Mouse (Mus musculus) kidney, postnatal 25 days (tissue): ENCODE results near the gene Ghrh.
"Not testable (repeated sequence)": the region's sequence is repeated elsewhere in the genome, so short reads cannot be mapped to it uniquely, and the experiment has no call there.

Experiments used
- DNase-seq, 2 experiments: peaks; one replicate each; pipeline ENCODE4 v3.0.0; 2021; ENCODE audit warnings: mixed read lengths in 2 of 2

Ghrh gene

GRCm38 (mm10) chr2:157347361-157348159 is at the start of gene Ghrh:
Gene Ghrh, minus strand, starts transcription at chr2:157347506.
- DNase-seq: no peak

DNA sequence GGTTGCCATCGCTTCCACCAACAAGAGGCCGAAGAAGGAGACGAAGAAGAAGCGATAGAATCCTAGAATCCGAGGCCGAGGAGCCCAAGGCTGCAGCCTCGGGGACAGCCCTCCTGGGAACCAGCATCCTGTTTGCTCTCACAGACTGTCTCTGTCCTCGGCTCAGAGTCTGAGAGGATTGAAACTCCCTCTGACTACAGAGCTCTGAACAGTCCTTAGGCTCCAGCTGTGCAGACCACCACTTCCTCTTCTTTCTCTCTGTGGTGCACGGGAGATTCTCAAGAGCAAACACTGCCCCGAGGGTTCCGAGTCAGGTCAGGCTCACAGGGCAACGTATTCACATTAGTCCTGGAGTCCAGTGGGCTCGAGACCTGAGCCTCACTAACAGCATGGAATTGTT is 48.7 kb upstream of the Ghrh start:
- no peak for DNase-seq

DNA sequence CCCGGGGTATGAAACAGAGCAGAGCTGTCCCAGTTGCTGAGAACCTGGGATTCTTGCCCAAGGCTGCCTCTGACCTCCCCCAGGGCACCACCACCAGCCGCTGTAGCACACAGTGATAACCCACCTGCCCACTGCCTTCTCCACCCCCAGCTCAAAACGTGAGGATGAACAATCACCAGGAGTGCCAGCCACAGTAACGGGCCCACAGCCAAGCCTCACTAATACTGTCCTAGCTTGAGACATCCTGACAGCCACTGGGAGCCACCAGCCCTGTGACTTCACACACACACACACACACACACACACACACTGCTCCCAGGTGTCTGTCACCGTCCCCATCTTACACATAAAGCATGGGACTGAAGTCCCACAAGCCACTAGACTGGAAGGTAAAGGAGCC is 48.1 kb upstream of the Ghrh start:
- no peak for DNase-seq

DNA sequence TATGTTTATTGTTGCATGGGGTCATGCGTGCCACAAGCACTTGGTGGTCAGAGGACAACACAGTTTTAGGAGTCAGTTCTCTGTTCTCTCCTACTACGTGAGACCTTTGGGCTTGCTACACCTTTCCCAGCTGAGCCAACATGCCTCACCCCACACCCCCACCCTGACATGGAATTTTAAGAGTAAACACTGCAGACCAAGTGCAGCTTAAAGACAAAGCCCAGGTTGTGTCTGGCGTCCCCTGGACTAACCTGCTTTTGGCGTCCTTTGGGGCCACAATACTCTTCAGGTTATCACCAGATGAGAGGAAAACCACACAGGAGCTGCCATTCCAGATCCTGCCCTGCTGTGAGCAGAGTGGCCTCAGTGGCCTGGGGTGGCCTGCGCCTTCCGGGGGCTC is 47.6 kb upstream of the Ghrh start:
- DNase-seq: no peak

DNA sequence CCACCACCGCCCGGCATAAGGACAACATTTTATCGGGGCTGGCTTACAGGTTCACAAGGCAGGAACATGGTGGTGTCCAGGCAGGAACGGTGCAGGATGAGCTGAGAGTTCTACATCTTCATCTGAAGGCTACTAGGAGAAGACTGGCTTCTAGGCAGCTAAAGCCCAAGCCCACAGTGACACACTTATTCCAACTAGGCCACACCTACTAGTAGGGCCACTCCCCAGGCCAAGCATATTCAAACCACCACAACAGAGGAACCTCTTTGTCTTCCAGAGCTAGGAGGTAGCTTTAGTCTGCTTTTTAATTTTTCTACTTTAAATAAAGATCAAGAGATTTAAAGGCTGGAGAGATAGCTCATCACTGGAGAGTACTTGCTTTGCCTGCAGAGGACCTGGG is 46.2 kb upstream of the Ghrh start:
- no peak for DNase-seq

- DNase-seq: no peak
Observed at GRCm38 (mm10) chr2:157392331-157392730, 45.0 kb upstream of the Ghrh start.

GRCm38 (mm10) chr2:157389591-157389921 is 42.2 kb upstream of the Ghrh start:
- no peak for DNase-seq

DNA sequence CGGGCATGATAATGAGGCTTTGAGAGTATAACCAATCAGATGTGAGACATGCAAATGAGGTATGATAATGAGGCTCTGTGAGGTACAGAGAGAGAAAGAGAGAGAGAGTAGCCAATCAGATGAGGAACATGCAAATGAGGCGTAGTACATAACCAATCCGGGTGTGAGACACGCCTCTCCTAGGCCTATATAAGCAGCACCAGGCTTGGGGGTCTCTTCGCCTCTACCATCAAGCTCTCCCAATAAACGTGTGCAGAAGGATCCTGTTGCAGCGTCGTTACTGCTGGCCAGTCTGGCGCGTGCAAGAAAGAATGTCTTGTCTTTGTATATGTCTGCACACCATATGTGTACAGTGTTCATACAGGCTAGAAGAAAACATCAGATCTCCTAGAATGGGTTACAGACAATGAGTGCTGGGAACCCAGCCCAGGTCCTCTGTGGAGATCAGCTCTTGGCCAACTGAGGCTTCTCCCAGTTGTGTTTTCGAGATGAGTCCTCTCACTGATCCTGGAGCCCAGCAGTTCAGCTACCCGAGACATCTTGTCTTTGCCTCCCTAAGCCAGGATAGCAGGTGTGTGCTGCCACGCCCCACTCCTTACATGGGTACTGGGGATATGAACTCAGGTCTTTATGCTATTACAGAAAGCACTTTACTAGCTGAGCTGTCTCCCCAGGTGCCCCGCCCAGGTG is 41.7 kb upstream of the Ghrh start:
- DNase-seq: not testable (repeated sequence)

DNA sequence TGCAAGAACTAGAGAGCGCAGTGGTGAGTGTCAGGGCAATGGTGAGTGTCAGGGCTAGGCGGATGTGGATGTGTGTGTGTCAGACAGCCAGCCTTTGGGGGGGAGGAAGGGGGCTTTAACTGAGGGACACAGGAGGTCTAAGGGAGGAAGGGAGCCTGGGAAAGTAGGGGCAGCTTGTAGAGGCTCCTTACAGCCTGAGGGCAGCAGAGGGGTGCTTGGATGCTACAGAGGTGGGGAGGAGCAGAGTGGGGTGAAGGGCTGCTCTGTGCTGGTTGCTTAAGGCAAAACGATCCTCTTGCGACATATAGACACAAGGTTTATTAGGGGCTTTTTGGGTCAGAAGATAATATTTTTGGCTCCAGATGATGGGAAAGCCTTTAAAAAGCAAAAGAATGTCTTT is 37.5 kb upstream of the Ghrh start:
- no peak for DNase-seq

- no peak for DNase-seq
Observed at GRCm38 (mm10) chr2:157376995-157377394, 29.7 kb upstream of the Ghrh start.

DNA sequence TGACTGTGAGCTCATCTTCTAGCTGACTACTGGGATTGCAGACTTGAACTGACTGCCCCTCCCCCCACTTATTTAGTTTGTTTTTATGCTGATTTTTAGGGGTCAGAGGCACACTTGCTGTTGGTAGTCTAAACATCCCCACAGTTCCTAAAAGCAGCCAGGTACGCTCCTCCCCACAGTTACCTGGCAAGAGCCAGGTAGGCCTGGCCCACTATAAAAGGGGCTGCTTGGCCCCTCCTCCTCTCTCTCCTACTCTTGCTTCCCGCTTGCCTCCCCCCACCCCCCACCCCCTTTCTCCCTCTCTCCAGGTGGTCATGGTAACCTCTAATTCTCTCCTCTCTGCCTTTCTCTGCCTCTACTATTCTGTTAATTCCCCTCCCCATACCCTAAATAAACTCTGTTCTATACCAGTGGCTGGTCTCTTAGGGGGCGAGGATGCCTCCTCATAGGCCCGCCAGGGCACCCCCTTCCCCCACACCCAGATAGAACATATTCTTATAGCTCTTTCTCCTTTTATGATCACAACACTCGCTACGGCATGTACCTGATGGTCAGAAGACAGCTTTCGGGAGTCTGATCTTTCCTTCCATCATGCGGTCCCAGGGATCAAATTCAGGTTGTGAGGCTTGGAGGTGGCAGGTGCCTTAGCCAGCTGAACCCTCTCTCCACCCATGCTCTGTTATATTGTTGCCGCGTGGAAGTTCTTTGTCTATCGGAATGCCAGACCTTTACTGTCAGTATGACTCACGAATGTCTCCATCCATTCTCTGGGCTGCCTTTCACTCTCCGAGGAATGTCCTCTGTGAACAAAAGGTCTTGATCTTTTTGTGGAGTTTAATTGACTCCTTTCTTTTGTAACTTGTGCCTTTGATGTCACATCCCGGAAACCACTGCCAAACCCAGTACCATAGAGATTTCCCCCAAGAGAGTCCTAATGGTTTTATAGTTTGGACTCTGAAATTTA is 28.8 kb upstream of the Ghrh start:
- no peak for DNase-seq

- no peak for DNase-seq
Observed at GRCm38 (mm10) chr2:157375051-157375450, 27.7 kb upstream of the Ghrh start.

DNA sequence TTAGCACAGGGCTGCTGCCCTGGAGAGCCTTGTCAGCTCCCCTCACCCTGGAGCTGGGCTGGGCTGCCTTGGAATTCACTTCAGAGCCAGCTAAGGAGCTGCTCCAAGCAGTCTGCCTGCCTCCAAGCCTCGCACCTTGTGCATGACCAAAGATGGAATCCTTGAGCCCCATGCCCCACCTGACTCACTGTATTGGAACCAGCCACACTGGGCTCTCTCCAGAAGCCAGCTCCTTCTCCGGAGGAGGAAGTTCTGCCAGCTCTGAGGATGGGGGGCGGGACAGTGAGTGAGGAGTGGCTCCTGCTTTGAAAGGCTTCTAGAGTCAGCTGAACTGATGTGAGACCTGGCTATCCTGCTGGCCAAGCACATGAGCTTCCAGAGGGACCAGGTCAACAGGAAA is 26.4 kb upstream of the Ghrh start:
- DNase-seq: no peak

- peak in 1 of 2 experiments; percentile 44 for DNase-seq
Observed at GRCm38 (mm10) chr2:157371696-157372095, 24.4 kb upstream of the Ghrh start.

GRCm38 (mm10) chr2:157367991-157368390 is 20.7 kb upstream of the Ghrh start:
- DNase-seq: peak in 1 of 2 experiments; percentile 10

GRCm38 (mm10) chr2:157367184-157367893 is 20.0 kb upstream of the Ghrh start, which contains the start of gene Manbal:
Gene Manbal, plus strand, starts transcription at chr2:157367594.
- DNase-seq: peak; percentile 97

DNA sequence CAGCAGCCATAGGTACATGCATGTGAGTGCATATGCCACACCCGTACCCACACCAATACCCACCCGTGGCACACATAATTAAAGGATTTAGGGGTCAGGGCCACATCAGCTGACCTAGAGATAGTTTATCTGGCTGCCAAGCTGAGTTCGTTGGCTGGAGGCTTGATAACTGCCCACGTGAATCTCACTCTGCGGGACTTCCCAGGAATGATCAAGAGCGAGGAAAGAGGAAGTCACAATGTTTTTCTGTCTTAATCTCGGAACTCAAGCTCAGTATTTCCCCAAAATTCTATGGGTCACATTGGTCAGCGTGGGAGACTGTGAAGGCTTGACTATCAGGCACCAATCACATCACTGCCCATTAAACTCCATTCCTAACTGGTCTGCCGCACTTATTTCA is 19.5 kb upstream of the Ghrh start:
- no peak for DNase-seq

DNA sequence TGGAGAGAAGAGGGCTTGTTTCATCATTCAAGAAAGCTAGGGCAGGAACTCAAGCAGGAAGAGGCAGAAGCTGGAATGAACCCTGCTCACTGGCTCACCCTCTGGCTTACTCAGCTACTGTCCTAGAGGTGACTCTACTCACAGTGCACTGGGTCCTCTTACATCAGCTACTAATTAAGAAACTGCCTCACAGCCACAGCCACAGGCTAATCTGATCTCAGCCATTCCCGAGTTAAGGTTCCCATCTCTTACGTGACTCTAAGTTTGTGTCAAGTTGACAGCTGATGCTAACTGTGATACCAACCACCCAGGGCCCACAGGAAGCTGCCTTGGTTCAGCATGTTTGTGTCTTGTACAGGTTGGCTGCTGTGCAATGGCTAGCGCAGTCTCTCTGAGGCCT is 15.7 kb upstream of the Ghrh start:
- no peak for DNase-seq

DNA sequence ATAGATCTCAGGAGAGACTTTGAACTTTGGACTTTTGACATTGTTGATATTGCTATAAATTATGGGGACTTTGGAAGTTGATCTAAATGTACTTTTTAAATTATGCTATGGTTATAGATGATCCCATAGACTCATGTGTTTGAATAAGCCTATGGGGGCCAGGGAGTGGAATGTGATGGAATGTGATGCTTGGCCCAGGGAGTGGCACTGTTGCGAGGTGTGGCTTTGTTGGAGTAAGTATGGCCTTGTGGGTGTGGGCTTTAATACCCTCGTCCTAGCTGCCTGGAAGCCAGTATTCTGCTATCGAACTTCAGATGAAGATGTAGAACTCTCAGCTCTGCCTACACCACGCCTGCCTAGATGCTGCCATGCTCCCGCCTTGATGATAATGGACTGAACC is 12.7 kb upstream of the Ghrh start:
- DNase-seq: no peak

DNA sequence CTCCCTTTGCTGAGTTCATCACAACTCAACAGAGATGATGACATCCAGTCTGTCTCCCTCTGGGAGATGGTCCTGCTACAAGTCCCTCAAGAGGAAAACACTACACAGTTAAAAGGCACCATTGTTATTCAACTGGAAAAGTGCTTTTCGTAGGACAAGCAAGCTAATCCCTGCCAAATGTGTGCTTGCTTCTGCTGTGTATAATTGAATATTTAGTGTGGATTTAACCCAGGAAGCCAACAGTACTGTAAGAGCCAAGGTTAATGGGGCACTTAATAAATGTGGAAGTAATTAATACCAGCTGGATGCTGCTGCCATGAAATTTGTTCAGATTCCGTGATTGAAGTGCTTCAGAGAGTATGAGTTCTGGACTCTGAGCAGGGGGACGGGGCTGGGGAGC is 6.8 kb upstream of the Ghrh start:
- DNase-seq: no peak

DNA sequence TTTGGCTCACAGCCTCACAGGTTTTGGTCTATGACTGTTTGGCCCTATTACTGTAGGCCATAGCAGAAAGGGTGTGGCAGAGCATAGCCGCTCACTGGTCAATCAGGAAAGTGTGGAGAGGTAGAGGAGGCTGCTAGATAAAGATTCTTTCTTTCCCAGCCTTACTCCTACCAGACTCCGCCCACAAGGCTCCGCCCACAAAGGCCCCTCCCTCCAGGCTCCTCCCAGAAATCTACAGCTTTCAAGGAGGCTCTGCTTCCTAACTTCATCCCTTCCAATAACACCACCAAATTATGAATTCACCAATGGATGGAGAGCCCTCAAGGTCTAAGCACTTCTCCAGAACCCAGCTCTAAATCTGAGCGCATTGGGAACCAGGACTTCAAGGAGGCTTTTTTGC is 5.9 kb upstream of the Ghrh start:
- no peak for DNase-seq

DNA sequence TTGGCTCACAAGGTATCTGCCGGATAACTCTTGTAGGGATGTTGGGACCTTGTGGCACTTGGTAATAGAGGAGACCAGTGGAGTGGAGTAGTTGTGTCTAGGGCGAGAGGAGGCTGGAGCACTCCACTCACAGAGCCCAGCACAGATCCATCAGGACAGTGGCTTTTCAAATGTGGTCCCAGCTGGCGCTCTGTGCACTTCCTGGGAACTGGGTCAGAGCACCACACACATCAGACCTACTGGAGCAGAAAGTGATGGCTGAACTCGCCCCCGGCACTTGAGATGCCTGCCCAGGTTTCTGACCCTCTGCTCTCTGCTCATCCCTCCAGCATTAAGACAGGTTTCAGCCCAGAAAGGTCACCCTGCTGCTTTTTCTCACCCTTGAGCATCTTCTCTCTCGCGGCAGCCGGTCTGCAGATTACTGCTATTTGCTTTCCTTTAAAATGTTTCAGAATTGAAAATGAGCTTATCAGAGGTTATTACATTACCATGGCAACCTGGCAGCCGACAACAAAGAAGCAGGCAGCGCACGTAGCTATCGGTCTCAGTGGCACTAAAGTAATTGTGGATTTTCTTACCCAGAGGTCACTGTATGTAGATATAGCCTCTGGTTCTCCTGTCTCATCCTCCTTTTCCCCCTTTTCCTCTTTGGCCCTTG is 1.9 kb upstream of the Ghrh start:
- no peak for DNase-seq
